Mouse (Mus musculus): Measurements from ENCODE around the gene Htr3b.
"Not testable (repeated sequence)": the region's sequence is repeated elsewhere in the genome, so short reads cannot be mapped to it uniquely, and the experiment has no call there.

Htr3b gene

DNA sequence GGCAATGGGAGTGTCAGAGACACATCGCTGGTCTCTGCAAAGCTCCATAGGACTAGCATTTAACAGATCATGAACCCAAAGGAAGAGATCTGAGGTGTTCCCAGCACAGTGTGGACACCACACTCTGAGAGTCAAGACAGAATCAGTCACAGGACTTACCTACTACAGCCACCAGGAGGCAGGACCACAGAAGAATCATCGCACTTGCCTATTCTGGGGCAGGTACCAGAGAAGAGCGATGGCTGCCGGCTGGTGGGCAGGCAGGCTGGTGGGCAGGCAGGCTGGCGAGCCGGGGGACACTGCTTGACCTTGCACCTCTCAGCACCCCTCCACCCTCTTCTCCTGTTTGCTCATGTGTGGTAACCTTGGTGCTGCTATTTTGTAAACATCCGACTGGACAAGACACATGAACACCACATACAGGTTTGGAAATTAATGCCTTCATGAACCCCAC, at the start of gene Htr3b:
Htr3b (minus strand) TSS at position 404 of the 454 bp plus-strand sequence.
- no peak for DNase-seq (ENCODE audit: low spot score)

DNA sequence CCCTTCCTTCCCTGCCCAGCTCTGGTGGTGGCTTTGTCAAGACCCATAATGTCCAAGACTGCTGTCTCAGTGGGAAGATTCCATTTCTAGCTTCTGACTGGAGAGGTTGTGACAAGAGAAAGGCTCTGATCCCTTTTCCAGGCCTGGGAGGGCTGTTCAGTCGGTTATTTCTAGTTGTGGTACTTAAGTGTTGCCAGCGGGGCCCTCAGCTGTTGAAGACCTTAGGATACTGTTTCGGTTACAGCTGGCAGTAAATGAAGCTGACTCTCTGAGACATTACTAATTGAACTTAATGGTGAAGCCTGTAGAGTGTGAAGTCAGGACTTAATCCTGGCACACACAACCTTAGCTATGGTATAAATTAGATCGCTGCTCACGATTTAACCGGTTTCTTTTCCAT, 34.5 kb upstream of the Htr3b start:
- DNase-seq (ENCODE audit: low spot score): no peak

DNA sequence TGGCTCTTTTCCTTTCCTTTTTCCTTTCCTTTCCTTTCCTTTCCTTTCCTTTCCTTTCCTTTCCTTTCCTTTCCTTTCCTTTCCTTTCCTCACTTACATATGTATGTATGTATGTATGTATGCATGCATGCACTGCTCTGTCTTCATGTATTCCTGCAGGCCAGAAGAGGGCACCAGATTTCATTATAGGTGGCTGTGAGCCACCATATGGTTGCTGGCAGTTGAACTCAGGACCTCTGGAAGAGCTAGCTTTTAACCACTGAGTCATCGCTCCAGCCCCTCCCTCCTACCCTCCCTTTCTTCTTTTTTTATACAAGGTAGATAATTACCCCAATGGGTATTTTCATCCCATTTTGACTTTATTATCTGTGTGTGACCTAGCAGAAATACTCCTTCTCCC, 30.9 kb upstream of the Htr3b start:
- no peak for DNase-seq (ENCODE audit: low spot score)

DNA sequence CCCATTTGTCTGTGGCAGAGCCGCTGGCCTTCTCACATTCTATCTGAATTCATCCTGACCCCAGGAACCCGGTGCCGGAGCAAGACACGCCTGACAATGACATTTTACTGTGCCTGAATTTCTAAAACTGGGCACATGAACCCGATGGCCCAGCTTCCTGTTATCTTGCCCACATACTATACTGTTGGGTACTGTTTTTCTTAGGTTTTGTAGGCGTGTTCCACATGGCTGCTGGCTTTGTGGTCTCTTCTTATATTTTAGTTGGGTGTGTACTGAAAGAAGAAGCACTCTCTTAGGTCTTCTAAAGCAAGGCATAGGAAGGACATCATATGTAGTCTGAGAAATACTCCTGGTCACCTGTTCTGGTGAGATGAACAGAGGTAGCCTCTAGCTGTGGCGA, 30.0 kb upstream of the Htr3b start:
- DNase-seq (ENCODE audit: low spot score): no peak

DNA sequence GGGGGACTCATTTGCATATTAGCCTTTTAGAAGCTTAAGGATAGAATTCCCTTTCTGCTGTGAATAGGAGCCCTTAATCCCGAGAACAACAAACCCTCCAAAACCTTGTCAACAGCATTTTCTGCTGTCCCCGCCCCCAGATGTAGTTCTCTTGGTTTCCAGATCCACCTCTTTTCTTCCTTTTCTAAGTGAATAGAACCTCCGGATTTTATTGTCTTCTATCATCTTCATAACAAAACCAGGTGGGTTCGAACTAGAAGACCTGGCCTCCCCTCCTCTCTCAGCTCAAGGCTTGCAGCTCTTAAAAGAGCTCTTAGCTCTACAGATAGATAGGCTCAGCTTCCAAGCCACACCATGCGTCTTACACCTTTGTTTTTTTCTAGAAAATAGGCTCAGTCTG, 26.9 kb upstream of the Htr3b start:
- no peak for DNase-seq (ENCODE audit: low spot score)

DNA sequence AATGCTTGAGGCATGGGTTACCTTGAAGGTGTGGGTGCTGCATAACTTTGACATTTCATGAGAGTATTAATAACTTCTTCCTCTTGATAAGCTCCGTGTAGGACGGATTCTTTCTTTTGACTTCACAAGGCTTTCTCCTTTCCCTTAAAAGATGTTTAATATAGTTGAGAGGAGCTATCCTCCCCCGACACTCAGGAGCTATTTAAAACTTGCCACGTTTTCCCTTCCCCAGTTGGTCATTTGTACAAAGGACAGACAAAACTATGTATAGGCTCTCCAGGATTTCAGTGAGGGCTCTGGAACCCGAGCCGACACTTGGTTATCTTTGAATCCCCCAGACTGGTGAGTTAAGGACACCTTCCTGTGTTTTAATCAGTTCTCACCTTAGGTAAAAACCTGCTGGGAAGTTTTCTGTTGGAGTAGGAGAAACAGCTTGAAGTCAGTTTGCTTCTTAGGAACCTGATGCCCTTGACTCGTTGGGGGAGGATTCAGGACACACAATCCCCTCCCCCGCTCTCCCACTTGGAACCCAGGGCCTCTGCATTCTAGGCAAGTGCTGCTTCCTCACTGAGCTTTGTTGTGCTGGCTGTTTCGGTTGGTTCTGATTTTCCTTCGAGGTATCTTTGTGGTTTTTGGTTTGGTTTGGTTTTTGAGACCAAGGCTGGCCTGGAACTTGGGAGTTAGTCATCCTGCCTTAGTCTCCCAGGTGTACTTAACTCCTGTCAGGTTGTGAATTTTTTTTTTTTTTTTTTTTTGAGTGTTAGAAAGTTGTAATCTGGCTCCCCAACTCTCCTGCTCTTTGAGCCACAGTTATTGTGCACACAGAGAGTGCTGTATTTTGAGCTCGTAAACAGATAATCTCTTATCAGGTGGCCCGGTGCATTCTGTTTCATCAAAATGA, 22.7 kb upstream of the Htr3b start:
- no peak for DNase-seq (ENCODE audit: low spot score)

DNA sequence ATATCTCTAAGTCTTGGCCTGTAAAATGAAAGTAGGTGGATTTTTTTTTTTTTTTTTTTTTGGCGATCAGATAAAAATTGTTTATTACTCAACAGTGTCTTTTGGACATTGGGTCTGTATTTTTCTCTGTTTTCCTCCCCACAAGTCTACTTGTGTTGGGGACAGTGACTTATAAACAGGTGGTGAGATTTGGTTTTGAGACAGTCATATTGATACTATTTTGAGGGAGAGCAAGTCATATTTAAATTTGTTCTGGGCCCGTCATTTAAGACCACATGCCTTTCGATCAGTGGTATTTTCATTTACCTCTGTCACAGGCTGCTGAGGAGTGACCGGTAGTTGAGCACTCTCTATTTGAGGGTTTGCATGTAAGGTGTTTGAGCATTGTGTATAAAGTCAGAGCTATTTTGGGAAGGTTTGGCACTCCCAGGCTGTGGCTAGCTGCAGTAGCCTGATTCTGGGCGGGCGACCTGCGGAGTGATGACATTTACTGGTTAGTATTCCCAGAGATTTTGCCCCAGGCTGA, 21.9 kb upstream of the Htr3b start:
- DNase-seq (ENCODE audit: low spot score): no peak

DNA sequence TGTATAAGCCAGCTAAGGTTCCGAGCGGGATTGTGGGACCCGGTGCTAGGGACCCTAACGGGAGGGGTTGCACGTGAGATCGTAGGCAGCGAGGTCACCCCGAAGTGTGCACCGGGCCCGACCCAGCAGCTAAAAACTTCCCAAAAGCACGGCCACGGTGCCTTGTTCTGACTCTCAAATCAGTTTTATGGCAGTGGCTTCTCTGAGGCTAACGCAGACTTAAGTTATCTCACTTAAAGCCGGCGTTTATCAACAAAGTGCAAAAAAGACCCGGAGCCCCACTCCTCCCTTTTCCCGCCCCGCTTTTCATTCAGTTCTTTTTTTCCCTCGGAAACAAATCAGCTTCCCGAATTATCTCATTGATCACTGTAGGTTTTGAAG, 20.9 kb upstream of the Htr3b start:
- DNase-seq (ENCODE audit: low spot score): no peak

DNA sequence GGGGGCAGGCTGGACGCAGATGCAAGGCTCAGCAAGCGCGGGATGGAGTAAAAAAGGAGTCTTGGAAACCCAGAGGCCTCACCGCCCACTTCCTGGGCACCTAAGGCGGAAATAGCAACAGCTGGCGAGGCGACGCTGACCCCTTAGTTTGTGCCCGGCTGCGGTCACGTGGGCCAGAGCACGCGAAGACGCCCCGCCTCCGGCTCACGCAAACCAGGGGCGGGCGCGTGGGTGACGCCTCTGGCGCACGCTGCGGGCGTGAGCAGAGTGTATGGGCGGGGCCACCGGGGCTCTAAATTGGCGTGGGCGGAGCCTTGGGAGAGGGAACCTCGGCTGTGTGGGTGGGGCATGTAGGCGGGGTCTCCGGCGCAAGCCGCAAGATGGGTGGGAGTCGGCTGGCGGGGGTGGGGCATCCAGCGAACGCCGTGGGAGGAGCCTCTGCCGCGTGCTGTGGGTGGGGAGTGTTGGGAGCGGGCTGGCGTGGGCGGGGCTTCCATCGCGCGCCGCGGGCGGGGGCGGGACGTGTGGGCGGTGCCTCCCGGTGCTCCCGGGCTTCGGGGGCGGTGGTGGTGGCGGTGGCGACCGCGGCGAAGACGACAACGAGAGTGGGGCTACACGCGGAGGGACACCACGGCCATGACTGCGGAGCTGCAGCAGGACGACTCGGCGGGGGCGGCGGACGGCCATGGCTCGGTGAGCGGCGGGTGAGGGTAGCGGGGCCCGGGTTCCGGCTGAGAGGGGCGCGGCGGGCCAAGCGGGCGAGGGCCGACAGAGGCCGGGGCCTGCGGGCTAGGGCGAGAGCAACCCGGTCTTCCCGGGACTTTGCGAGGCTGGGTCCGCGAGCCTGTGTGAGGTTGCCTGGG, 20.3 kb upstream of the Htr3b start, which contains the start of gene Usp28:
Usp28 (plus strand) TSS at position 531 of the 863 bp plus-strand sequence.
- peak; percentile 98 for DNase-seq (ENCODE audit: low spot score)

DNA sequence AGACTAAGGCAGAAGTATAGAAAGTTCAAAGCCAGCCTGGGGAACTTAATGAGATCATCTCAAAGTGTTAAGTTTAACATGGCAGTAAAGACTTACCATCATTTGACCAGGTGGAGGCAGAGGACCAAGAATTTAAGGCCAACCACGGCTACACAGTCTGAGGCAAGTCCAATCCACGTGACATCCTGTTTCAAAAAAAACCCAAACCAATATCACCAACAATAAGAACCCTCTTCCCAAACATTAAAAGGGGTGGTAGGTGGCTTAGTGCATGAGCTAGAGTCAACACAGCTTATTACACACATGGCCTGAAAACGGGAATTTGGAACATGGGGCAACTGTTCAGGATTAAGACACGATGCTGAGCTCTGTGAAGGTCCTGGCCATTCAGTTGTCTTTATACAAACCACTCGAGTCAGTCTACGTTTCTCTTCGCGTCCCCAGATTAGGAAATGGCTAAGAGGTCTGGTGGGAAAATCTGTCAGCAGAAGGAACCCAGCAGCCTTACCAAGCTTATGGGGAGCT, 19.6 kb upstream of the Htr3b start:
- DNase-seq (ENCODE audit: low spot score): no peak

DNA sequence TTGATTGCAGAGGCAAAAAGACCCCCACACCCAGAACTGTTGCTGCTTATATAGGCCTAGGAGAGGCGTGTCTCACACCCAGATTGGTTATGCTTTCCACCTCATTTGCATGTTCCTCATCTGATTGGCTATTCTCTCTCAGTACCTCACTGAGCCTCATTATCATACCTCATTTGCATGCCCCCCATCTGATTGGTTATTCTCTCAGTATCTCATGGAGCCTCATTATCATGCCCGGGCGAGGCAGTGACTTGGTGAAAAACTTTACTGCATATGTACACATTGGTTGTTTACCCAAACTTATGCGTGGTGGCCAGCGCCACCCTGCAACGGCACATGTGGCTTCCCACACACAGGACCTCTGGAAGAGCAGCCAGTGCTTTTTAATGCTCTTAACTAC, 19.0 kb upstream of the Htr3b start:
- DNase-seq (ENCODE audit: low spot score): not testable (repeated sequence)

DNA sequence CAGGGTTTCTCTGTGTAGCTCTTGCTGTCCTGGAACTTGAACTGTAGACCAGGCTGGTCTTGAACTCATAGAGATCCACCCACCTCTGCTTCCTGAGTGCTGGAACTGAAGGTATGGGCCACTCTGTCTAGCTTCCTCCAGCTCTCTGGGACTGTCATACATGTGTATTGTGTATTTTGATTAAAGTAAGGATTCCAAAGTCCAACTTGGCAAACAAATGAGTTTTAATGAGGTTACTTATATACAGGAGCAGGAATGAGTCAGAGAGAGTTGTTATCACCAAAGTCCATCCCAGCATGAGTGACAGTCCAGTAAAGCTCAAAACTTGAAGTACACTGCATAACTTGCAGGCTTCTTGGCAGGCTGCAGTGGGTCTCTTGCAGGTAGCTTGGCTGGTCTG, 17.0 kb upstream of the Htr3b start:
- DNase-seq (ENCODE audit: low spot score): no peak

DNA sequence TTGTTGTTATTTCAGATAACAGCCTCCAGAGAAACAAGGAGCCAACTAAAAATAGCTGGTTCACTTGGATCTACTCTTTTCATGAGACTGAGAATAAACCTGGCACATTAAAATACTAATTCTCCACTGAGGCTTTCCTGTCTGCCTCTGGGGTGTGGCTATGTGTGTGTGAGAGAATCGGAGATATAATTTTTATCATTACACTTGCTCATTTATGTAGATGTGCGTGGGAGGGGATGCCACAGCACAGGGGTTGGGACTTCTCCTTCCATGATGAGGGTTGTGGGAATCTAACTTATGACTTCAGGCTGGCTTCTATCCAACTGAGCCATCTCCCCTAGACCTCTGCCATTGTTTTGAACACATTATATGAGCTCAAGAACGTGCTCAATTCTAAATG, 16.0 kb upstream of the Htr3b start:
- DNase-seq (ENCODE audit: low spot score): no peak

DNA sequence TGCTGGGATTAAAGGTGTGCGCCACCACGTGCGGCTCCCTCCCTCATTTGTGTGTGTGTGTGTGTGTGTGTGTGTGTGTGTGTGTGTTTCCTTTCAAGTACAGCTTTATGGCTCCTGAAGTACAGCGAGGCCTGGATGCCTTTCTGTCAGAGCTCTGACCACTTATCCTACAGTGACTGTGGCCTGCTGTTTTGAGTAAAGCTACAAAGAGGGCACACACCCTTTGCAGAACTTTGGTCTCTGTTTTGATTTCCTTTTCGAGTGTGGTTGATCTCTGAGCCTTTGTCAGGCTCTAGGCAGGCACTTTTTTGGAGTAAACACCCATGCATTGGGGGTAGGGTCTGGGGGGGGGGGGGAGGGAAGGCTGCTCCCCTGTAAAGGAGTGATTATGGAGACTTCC, 15.6 kb upstream of the Htr3b start:
- no peak for DNase-seq (ENCODE audit: low spot score)

DNA sequence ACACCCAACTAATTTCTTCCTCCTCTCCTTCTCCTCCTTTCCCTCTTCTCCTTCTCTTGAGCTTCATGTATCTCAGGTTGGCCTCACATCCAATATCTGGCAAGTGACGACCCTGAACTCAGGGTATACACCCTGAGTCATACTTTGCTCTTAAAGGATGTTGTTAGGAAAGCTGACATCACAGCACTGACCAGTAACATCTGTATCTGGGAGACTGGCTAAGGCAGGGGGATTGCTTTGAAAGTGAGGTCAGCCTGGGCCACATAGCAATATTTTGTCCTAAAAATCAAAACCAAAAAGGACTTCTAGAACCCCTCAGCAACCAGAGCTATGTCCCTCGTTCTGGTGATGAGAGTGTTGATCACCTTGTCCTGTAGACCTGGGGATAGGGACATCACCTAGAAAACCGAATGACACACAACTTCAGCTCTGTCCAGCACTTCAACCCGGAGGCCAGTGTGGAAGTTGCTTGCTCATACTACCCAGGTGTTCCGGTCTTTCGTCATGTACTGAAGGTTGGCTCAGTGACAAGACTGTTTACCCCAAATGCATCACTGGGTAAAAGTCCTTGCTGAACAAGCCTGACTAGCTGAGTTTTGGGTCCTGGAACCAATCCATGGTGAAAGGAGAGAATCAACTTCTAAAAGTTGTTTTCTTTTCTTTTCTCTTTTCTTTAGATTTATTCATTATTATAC, 12.0 kb upstream of the Htr3b start:
- DNase-seq (ENCODE audit: low spot score): no peak

DNA sequence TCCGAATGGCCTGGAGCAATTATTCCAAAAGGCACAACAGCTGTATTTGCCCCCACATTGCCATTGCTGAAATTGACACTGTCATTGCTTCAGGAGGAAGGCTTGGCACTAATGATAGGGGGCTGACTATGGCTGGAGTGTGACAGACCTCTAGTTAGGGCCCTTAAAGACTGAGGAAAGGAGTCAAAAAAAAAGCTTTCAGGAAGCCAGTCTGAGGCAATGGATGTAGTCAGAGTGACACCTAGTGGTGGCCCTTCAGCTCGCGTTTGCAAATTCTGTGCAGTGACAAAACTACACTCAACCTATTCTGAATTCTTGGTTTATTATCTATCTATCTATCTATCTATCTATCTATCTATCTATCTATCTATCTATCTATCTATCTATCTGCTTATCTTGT, 7.7 kb upstream of the Htr3b start:
- no peak for DNase-seq (ENCODE audit: low spot score)

DNA sequence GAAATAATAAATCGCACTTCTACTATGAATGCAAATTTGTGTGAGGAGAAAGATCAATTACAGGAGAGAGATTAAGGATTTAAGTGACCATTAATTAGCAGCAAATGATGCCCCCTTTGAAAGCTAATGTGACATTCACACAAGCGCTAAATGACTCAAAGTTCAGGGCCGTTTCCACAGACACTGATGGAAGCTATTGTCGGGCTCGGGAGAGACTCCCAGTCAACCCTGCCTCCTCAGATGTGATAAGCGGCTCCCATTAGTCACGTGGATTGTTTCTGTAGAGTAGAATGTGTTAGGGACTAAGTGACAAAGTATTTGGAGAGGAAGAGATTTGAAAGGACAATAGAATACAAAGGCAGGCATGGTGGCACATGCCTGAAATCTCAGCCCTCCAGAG, 2.7 kb downstream of the Htr3b start:
- no peak for DNase-seq (ENCODE audit: low spot score)

DNA sequence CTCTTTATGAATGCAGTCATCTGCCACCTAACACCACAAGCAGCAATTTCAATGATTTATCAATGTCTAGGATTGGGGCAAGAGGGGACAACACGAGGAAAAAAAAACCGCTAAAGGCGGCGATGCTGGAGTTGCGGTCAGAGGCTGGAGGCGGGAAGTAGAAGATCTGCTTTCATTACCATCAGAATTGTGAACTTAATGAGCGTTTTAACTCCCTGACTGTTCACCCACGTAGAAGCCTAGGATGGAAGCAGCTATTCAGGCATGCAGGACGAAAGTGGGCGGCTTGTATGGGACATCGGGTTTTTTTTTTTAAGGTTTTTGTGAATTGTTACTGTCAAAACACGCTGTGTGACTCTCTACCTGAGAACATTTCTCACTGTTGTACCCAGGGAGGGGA, 3.5 kb downstream of the Htr3b start:
- no peak for DNase-seq (ENCODE audit: low spot score)

DNA sequence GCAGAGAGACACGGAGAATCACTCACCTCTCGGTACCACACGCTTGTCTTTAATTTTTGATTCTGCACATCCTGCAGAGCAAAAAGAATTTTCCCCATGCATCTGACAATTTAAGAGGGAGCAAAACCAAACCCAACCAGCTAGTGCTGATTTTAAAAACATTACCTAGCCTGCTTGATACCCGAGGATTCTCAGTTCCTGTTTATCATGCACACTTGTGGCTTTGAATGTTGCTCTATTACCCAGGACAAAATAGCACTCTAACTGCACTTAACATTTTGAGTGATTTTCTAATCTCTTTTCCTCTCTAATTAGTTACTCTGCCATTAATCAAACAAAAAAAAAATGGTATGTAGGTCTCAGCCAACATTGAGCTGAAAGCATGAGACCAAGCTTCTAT, 17.2 kb downstream of the Htr3b start:
- DNase-seq (ENCODE audit: low spot score): no peak

DNA sequence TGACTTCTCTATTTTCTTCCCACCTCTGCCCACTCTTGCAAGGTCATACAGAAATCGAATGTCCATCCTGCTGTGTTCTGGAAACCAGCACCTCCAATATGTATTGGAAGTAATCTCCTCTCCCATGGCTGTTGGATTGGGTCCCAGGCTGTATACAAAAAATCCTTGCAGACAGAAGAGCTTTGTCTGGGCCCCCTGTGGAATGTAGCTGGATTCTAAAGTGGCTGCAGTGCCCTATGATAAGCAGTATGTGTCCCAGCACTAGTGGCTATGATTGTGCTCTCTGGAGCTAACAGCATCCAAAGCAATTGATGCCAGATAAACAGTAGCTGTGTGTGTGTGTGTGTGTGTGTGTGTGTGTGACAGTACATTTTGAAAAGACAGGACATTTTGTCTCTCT, 22.4 kb downstream of the Htr3b start:
- no peak for DNase-seq (ENCODE audit: low spot score)

DNA sequence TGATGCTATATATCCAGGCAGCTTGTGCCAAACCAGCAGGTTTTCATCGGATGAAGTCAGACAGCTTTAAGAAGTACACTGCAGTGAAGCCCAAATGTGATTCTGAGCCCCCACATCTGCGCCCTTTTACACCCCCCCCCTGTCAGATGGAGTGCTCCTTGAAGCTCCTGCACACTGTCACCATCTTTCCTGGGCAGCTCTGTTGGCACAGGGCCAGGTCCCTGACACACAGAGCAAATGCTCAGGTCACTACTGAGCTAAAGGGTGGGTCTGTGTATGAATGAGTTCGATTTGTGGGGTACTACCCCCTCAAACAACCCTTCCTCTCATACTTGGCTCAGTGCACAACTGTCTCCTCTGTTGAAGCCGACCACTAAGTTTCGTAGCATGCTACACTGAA, 35.4 kb downstream of the Htr3b start:
- no peak for DNase-seq (ENCODE audit: low spot score)

DNA sequence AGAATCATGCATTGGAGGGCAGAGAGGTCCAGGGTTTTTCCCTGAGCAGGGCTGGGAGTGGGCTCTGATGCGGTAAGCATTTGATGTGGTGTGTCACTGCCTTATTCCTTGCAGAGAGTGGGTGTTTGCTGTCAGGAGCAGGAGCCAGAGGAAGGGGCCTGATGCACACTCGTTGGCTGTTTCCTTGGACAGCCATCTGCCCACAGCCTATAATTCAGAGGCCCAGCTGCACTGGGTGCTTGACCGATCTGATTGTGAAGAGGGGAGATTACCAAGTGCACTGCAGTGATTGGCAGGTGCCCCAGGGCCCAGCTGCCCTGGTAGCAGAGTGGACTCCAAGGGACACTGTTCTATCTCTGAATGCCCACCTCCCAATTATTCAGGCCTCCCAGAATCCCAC, 36.0 kb downstream of the Htr3b start:
- no peak for DNase-seq (ENCODE audit: low spot score)

Measured in left cerebral cortex, adult 11 months (tissue).